Mouse (Mus musculus): ENCODE results near the gene Ndufaf1. TPM values are rescaled to one million over a fixed set of nuclear protein-coding genes. Genes with fewer than 3 reads are reported as not detected.
A peak's percentile ranks its signal among the peaks of the same experiment; 100 is the strongest.
"Not testable (repeated sequence)": the region's sequence is repeated elsewhere in the genome, so short reads cannot be mapped to it uniquely, and the experiment has no call there.

Ndufaf1 gene
- 10 to 100 TPM; 36.0 to 40.0 TPM for total RNA-seq (2021)
- long read RNA-seq, experiment 1, transcript Ndufaf1-203 (5 exons, 1,308 nt): minor isoform, 13 of 39 reads
- long read RNA-seq, experiment 1, transcript Ndufaf1-202 (5 exons, 1,478 nt): major isoform, 22 of 39 reads
- long read RNA-seq, experiment 1, partial matches to known transcripts: 3 of 39 reads
- long read RNA-seq, experiment 1, other reads (novel, unspliced or antisense): 1 of 39 reads
- long read RNA-seq, experiment 2, transcript Ndufaf1-203 (5 exons, 1,308 nt): minor isoform, 11 of 43 reads
- long read RNA-seq, experiment 2, transcript Ndufaf1-202 (5 exons, 1,478 nt): major isoform, 25 of 43 reads
- long read RNA-seq, experiment 2, partial matches to known transcripts: 3 of 43 reads
- long read RNA-seq, experiment 2, other reads (novel, unspliced or antisense): 4 of 43 reads

- peak; percentile 70 for DNase-seq
Measured at GRCm38 (mm10) chr2:119662220-119663182, at the start of gene Ndufaf1. TSS of gene Ndufaf1 (minus strand) at chr2:119662827.

- DNase-seq: no peak
Measured at GRCm38 (mm10) chr2:119710011-119710410, 47.4 kb upstream of the Ndufaf1 start.

GRCm38 (mm10) chr2:119707676-119708075, 45.0 kb upstream of the Ndufaf1 start:
- no peak for DNase-seq

- no peak for DNase-seq
Measured at GRCm38 (mm10) chr2:119703171-119703570, 40.5 kb upstream of the Ndufaf1 start.

GRCm38 (mm10) chr2:119699962-119700361, 37.3 kb upstream of the Ndufaf1 start:
- no peak for DNase-seq

- DNase-seq: no peak
Measured at GRCm38 (mm10) chr2:119698472-119698871, 35.8 kb upstream of the Ndufaf1 start.

- DNase-seq: no peak
Measured at GRCm38 (mm10) chr2:119696111-119696510, 33.5 kb upstream of the Ndufaf1 start.

GRCm38 (mm10) chr2:119694826-119695225, 32.2 kb upstream of the Ndufaf1 start:
- no peak for DNase-seq

- no peak for DNase-seq
Measured at GRCm38 (mm10) chr2:119692003-119692701, 29.5 kb upstream of the Ndufaf1 start.

GRCm38 (mm10) chr2:119683706-119684105, 21.1 kb upstream of the Ndufaf1 start:
- no peak for DNase-seq

GRCm38 (mm10) chr2:119675831-119676230, 13.2 kb upstream of the Ndufaf1 start:
- no peak for DNase-seq

- no peak for DNase-seq
Measured at GRCm38 (mm10) chr2:119675215-119675784, 12.7 kb upstream of the Ndufaf1 start.

GRCm38 (mm10) chr2:119674525-119675214, 12.0 kb upstream of the Ndufaf1 start, which contains the start of gene Rtf1:
TSS of gene Rtf1 (plus strand) at chr2:119675068.
- peak; percentile 100 for DNase-seq

- DNase-seq: no peak
Measured at GRCm38 (mm10) chr2:119669010-119669409, 6.4 kb upstream of the Ndufaf1 start.

- DNase-seq: not testable (repeated sequence)
Measured at GRCm38 (mm10) chr2:119665744-119666143, 3.1 kb upstream of the Ndufaf1 start.

GRCm38 (mm10) chr2:119644254-119644653, 18.4 kb downstream of the Ndufaf1 start:
- no peak for DNase-seq

- DNase-seq: no peak
Measured at GRCm38 (mm10) chr2:119641214-119641912, 21.3 kb downstream of the Ndufaf1 start.

GRCm38 (mm10) chr2:119636781-119637180, 25.8 kb downstream of the Ndufaf1 start:
- no peak for DNase-seq

GRCm38 (mm10) chr2:119621302-119621701, 41.3 kb downstream of the Ndufaf1 start:
- DNase-seq: no peak

GRCm38 (mm10) chr2:119619002-119619401, 43.6 kb downstream of the Ndufaf1 start:
- DNase-seq: not testable (repeated sequence)

All from gastrocnemius, postnatal 10 days (tissue).